Mouse (Mus musculus) olfactory bulb, adult 2 months (tissue): ENCODE data around the gene Vmn1r21.

Experiments used
- CTCF ChIP-seq: fragments of 200-500 bp; IDR thresholded peaks from 2 replicates; pipeline ENCODE4 v1.5.1; 2012; ENCODE audit warnings: low read depth, mild to moderate bottlenecking, low read length, moderate library complexity; ENCODE audit not compliant: insufficient read depth
- POLR2A ChIP-seq: fragments of 200-500 bp; IDR thresholded peaks from 2 replicates; pipeline ENCODE4 v1.6.1; 2012; ENCODE audit warnings: mild to moderate bottlenecking, low read depth, low read length, moderate library complexity; ENCODE audit not compliant: insufficient read depth

GRCm38 (mm10) chr6:57824422-57825258 is 25.5 kb downstream of the Vmn1r21 start, which contains the start of gene Vopp1:
- TF ChIP-seq POLR2A (peak; percentile 75), CTCF (no peak)
